Mouse (Mus musculus) 3T3-L1 (cell line): ENCODE results near the gene Cdk19.
"Not testable (repeated sequence)": the region's sequence is repeated elsewhere in the genome, so short reads cannot be mapped to it uniquely, and the experiment has no call there.

ENCODE experiments used
- DNase-seq: peaks from one replicate; pipeline ENCODE4 v3.0.0-alpha.2; 2015; ENCODE audit warnings: low read depth, low spot score

The Cdk19 gene

DNA sequence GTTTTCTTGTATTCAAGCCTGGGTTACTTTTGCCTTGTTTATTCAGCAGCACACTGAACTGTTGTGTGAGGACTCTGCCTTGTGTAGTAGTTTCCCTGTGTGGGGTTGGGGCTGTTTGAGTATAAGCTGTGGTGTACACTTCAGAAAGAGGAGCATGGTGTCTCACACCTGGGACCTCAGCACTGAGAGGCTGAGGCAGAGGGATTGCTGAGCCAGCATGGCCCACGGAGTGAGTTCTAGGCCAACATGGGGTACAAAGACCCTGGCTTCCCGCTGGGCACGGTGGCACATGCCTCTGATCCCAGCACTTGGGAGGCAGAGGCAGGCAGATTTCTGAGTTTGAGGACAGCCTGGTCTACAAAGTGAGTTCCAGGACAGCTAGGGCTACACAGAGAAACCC, 139.3 kb downstream of the Cdk19 start:
- no peak for DNase-seq

DNA sequence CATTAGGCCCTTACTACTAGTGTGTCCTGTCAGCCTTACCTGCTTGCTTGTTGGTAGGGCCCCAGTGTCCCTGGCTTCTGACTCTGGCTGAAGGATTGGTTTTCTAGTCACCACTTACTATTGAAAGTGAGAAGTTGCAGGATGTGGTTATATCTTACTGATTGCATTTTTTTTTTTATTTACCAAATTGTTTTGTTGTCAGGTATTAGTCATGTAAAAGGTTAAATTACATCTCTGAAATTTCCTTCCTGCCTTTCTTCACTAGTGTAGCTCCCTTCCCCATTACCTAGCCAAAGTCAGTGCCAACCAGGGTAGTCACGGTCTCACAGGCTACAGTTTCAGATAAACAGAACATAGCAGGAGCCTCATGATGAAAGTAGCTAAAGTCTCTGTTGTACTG, 139.9 kb downstream of the Cdk19 start:
- DNase-seq, result no peak

DNA sequence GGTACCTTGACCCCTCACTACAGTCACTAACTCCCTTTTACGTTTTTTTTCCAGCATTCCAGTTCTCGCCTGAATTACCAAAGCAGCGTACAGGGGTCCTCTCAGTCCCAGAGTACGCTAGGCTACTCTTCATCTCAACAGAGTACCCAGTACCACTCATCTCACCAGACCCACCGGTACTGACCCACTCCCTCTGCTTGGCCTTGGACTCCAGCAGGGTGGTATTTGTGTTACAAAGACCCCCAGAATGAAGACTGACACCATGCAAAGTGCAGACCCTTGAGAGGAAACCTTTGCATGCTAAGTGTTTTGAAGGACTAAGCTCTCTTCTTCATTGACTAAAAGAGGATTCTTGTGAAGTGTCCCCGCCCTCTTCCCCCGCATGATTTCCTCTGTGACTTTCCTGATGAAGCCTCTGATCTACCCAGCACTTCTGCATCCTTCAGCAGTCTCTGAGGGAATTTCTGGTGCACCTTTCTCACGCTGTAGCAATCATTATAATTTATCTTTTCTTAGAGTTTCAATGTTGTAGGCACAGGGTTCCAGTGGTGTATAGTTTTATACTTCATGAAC, 140.3 kb downstream of the Cdk19 start:
- DNase-seq, result no peak

DNA sequence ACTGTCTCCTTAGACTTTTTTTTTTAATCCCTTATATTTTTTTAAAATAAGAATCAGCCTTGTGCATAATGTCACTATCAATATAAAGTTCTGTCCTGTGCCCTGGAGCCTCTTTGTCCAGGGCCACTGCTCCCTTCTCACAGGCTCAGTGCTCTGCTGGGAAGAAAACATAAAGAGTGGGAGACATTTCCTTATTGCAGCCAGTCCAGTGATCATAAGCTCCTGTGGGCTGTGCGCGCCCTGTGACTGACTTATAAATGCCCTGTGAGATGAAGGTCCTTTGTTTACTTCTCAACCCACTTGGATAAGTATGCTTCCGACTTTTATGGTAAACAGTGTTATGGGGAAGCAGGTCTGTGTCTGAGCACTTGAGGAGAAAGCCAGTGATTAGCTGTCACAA, 142.2 kb downstream of the Cdk19 start:
- DNase-seq, result no peak

DNA sequence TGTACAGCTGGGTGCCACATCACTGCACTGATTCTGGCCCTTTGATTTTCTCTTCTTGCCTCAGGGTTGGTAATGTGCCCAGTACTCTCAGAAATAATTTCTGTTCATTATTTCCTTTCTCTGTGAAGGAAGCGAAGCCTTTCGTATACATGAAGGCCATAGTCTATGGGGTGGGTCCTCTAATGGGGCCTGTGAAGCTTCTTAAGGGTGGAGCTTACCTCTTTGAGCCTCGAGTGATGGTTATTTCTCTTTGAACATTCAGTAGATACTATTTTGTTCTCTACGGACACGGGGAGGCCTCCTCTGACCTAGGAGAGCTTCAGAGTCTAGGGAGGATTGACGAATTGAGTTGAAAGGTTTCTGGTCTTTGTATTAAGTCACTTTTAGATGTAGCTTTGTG, 142.9 kb downstream of the Cdk19 start:
- no peak for DNase-seq

DNA sequence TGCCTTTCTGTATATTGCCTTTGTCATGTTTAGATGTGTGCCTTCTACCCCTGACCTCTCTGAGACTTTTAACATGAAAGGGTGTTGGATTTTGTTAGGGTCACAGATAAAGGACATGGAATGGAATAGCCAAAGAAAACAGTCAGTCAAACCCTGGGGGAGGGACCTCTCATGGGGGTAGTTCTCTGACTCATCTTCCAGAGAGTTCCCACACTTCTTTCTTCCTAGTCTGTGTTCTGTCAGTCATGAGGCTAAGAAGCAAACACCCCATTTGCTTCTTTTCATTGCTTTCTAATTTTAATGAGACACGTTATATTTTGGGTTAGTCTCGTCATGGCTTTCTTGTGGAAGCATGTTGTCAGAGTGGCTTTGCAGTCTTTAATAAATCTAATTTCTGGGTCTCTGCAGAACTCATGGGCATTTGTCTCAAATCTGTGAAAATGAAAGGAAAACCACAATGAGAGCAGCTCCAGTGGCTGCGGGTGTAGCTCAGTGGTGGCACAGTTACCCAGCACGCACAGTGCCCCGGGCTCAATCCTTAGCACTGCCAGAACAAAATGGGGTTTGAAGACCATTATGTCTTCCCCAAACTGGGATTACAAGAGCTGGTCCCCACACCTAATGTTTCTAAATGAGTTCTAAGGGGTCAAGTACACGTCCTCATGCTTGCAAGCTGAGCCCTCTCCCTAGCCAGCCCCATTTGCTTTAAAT, 149.9 kb downstream of the Cdk19 start:
- peak; percentile 11 for DNase-seq

DNA sequence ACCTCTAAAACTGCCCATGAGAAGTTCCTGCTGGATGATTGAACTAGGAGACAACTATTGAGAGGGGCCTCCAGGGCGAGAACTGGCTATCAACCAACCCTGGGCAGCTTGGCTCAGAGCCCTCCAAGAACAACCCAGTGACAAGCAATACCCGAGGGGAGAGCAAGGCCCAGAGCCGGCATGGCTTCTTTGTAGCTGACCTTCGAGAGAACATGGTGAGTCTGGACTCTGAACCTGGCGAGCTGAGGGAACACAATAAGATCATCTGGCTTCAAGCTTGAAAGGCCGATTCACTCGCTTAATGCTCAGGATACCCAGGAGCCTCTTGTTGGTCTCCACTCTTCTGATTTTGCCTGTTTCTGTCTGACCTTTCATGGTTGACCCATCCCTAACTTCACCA, 151.8 kb downstream of the Cdk19 start:
- DNase-seq, result no peak

DNA sequence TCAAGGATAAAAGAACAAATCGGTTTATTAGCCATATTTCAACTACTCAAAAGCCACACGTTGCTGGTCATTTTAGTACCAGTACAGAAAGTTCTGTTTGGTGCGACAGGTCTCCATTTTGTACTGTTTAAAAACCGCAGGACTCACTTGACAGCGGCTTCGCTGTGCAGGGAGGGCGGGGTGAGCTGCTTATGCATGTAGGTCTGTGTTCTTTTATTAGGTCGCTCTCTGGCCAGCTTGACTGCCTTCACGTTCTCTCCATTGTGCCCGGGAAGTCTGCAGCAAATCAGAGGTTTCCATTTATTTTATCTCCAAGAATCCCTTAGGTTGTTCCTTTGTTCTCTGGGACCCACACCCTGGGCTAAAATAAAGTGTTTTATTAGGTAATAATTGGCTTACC, 152.4 kb downstream of the Cdk19 start:
- no peak for DNase-seq

DNA sequence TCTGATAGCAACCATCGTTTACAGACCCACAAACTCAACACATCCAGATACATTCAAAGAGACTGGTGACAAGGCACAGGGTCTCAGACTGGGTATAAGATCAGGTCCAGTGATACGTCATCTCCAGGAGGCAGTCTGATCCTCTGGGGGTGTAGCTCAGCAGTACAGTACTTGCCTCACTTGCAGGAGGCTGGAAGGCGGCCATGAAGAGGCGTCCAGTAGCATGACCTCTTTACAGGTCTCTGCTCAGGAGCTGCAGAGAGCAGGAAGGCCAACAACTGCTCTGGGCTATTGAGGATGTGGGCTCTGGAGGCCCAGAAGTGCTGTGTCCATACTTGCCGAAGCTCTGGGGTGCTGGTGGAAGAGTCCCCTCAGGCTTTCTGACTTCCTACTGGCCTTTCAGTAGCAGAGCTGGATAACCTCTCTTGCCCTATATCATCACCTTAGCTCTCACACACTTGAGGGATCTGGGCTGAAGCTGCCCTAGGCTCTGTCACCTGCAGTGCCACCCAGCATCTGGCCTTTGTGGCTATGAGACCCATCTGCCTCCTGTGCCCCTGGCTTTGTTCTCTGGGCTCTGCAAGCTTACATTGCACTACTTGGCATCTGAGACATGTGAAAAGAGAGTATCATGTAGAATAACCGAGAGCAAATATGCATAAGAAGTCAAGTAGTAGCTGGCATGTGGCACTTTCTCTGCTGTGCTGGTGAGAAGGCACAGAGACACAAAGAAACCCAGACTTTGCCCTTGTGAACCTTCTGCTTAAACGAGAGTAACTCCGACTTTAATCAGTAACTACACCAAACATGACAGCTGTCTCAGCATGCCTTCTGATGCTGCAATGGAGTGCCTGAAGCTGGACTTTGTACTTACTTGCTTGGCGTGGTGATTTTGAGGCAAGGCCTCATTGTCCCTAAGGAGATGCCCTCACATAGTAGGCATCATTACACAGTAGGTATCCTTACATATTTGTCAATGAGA, 155.1 kb downstream of the Cdk19 start:
- DNase-seq, result no peak

DNA sequence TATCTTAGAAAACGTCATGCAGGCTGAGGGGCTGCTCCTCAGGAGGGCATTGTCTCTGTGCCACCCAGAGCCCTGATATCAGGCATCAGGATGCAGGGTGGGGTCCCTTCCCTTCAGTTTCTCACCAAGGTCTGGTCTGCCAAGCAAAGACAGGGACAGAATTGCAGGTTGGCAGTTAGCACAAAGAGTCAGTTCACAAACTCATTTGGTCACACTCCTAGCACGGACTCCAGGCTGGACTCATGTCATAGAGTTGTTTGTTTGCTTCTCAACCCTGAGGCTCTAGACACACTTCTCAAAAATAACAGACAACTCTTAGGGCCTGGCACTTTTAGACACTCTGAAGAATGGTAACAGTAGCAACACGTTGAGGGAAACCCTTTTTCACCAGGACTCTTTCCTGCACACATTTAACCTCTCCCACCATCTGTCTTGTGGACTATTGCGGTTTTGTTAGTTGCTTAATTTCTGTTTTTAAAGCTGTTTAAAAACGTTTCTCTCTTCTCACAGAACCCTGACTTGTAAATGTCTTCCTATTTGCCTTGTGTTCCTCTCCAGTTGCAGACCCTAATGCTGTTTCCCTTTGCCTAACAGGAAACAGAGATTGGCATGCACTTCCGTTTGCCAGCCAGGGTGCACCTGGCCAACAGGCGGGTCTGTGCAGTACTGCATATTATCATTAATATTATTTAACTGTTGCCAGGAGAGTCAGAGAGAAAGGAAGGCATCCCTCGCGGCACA, 158.1 kb downstream of the Cdk19 start:
- DNase-seq, result no peak

DNA sequence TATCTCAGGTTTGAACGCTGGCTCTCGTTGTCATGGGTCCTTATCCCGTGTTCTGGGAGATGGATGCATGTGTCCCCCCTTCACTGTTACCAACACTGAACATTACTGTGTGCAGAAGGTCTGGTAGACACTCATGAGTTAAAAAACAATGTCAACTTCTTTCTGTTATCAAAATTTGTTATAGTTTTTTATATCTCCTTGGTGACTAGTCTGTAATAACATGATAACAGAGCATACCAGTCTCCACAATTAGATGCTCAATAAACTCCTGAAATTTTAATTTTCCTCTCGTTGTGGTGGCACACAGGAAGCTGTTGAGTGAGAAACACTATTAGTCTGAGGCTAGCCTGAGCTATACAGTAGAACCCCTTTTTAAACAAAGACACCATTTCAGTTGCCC, 159.1 kb downstream of the Cdk19 start:
- no peak for DNase-seq

DNA sequence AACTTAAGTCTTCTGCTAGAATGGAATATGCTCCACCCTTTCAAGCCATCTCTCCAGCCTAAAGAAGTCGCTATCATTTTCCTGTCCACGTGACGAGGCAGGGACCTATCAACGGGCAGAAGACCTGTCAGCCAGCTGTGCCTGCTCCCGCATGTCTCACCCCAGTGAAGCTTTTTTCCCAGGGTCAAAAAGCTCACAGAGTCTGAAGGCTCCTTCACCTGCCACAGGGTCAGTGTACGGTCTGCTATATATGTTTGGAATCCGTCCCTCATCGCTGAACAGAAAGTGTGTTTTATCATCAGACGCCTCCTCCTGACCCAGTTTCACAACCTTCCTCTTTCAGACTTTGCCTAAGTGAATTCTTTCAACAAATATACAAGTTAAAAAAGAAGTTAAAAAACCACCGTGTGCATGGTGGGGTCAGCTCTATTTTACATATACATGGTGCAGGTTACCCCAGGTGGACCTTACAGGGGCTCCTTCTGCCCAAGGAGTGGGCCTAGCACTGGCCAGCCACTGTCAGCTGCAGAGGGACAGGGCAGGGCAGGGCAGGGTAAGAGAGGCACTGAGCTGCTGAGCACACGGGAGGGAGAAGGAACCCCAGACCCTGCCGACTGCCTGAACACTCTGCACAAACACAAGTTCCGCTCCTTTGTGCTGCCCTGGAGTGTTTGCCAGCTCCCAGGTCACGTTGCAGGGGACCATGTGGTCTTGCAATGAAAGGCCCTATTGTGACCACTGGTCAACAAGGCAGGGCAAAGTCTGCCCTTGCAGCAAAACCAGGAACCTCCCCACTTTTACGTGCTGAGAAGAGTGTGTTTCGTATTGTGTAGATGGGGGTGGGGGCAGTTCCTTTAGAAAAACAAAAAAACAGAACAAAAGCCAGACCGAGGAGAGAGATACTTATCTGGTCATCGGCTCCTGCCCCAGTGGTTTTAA, 160.2 kb downstream of the Cdk19 start:
- no peak for DNase-seq

DNA sequence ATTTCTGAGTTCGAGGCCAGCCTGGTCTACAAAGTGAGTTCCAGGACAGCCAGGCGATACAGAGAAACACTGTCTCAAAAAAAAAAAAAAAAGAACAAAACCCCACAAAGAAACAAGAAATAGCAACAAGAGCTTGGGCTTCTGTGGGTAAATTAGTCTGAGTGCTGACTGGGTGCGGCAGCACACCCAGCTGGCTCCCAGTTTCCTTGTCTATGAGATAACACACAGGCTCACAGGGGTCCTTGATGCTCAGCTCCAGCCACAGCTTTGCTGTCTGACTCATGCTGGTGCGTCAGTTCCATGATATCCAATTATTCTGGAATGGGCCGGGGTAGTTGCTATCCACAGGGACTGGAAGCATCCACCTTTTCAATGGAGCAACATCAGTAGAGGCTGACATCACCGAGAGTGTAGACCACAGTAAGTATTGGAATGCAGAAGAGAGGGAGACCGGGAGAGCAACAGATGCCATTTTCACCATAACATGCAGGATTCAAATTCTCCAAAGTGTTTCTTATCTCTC, 161.4 kb downstream of the Cdk19 start:
- peak; percentile 18 for DNase-seq

DNA sequence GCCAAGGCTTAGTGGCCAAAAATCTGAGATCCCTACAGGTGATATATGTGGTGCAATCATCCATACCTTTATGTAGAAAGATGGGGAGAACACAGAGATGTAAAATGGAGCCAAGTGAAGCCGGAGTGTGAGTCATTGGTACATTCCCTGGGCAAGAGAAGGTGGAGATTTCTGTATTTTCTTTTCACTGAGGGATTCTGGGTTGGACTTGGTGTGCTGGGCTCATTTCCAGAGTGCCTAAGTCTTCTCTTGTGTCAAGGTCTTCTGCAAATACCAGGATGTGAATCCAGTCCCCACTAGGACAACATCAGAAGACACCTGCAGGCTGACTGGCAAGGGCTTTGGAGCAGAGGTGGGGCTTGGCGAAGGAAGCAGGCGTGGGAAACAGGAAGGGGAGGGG, 163.4 kb downstream of the Cdk19 start:
- DNase-seq, result no peak

DNA sequence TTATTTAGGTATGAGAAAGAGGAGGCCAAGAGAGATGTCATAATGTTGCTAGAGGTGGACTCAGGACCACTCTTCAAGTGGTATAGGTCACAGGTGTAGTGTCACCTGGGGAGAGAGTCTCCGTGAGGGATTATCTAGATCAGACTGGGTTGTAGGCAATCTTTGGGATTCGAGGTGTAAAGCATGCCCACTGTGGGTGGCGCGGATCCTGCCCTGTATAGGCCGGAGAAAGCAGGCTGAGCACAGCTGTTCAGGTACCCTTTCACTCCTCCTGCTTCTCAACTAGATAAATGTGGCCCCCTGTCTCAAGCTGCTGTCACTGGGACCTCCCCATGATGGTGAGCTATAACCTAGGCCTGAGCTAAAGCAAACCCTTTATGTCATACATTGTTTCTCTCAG, 171.0 kb downstream of the Cdk19 start:
- no peak for DNase-seq

DNA sequence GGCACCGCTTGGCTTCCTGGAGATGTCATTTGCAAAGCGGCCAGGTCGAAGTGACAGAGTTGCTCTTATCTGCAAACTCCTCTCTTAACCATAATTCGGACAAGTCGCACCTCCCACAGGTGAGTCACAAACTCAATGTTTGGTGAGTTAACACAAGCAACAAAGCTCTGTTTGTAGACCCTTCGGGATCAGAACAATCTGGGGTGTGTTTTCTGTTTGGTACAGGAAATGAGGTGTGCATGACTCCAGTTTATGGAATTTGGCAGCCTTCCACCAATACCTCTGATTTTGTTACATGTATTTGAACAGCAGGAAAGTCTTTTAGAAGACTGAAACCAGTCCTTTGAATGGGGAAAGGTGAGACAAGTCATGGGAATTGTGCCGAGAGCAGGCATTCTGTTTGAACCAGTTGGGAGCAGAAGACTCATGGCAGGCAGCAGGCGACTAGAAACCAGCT, 171.9 kb downstream of the Cdk19 start:
- peak; percentile 57 for DNase-seq

DNA sequence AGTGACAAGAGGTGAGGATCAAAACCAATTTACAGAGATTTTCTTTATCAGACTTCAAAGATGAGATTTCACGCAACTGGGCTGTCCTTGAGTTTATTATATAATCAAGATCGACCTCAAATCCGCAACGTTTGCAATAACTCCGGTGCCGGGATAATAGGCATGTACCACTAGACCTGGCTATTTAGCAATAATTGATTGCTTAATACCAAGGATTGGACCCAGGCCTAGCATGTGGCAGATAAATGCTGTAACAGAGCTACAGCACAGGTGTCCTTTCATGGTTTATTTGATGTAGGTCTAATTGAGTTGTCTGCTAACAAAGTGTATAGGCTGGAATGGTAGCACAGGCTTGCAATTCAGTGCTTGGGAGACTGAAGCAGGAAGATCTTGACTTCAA, 172.8 kb downstream of the Cdk19 start:
- DNase-seq, result no peak

DNA sequence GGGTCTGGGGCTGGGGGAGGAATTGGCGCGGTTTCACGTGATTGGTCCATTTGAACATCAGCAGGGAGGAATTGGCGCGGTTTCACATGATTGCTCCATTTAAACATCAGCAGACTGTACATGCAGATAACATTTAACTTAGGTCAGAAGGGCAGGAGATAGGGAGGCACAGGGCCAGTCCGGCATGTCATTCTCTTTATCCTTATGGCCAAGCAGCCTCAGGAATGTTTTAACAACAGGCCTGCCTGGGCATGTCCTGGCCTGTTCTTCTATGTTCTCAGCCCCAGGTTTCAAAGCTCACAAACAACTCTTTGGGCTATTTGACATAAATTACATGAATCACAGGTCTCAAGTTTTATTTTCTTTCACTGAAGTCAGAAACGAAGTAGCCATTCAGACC, 173.6 kb downstream of the Cdk19 start:
- DNase-seq, result not testable (repeated sequence)

DNA sequence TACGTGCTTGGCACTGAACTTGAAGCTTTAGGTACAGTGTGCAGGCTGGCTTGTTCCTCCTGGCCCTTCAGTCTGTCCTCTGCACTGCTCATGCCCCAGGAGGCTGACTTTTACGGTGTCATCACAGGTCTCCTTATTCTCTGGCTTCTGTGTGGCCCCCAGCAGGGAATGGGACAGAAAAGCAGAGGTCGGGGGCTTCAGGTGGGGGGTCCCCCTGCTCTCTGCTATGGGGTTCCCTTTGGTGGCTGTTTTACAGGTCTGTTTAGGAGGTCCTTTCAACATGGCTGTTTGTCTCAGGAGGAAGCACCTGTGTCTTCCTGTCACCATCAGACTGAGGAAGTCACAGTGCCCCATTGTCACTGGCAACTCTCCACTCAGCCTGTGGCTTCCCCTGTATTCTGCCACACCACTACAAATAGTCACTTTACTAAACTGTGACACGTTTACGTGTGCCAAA, 175.9 kb downstream of the Cdk19 start:
- DNase-seq, result no peak

DNA sequence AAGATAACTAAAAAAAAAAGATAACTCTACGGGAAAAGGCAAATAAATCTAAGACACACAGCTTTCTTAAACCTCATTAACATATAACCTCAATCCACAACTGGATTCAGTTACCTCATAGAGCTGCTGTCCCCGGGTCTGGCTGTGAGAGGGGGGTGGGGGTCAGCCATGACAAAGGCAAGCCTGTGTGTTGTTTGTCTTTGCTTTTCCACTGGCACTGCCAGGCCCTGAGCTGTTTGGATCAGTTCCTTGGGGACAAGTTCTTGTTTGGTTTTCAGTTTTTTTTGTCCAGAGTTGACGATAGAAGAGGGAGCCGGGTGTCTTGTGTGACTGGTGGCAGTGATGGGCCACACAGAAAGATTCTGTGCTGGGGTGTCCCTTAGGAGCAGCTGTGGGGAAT, 177.1 kb downstream of the Cdk19 start:
- no peak for DNase-seq
